Mouse (Mus musculus): ENCODE measurements at regions not wholly inside any gene's neighbourhood (a gene's known extent, or its start where the extent isn't known, plus 50 kb on each side); places are given as distances from the start of the nearest gene placed in this dataset.

DNA sequence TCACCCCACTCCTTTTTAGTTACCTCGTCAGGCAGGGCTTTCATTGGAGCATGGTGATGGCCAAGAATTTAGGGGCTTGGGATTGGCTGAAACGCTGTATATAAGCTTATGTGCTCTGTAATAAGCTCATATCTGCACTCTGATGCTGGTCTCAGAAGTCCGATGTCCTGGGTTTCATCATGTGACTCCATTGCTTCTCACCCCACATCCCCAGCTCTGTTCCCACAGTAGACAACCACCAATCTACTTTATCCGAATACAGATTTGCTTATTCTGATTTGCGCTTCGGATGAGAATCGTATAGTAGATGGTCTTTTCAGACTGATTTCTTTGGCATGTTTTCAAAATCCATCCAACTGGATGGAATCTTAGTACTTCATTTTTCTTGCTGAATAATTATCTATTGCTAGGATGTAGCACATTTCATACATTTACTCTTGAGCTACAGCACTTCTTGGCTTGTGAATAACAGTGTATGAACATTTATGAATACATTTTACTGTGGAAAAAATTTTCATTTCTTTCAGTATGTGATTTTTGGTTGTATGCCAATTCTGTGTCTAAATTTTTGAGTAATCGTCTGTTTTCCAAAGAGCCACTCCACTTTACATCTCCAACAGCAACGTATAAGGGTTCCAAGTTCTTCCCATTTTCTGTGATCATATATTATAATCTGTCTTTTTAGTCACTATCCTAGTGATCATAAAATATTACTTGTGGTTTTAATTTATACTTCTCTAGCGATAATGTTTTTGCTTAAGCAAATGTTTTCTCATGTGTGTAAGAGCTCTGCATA lies 185.7 kb downstream of the Hace1 start:
- Histone ChIP-seq H3K4me3 (no peak overlapping the region), H3K9ac (no peak overlapping the region), H3K36me3 (no peaks in the 10 kb centered on the region), H3K4me2 (replicated peaks) (no peak overlapping the region), H3K9me3 (no peaks in the 10 kb centered on the region), H3K4me1 (no peaks in the 10 kb centered on the region), H3K27ac (no peak overlapping the region), H3K27me3 (no peaks in the 10 kb centered on the region)
- 86% methylated on average over 10 of the region's 10 CpGs for WGBS
- no peak for ATAC-seq (ENCODE audit: insufficient number of reproducible peaks, insufficient read depth, low FRiP score, low TSS enrichment)

DNA sequence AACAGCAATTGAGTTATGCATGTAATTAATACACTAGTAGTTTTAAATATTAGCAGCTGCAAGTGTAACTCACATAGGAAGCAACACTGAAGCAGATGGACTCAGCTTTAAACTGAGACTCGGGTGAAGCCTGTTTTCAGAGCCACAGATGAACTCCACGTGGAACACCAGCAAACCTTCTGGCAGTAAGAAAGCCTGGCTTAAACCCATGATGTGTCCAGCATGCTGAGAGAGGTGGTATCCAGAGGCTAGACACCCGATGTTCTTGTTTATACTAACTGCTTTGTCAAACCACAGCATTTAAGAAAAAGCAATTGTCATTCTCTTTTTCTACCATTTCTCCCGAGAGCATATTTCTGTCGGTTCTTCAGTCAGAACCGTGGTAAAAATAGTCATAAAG lies 202.1 kb downstream of the Hace1 start:
- H3K4me1 ChIP-seq = peaks cover 11% of the 10 kb centered on the region
- H3K27ac ChIP-seq = no peak overlapping the region
- no peaks in the 10 kb centered on the region for H3K36me3 ChIP-seq
- H3K27me3 ChIP-seq = no peaks in the 10 kb centered on the region
- 19% methylated on average over 6 of the region's 6 CpGs for WGBS
- H3K4me3 ChIP-seq = no peak overlapping the region
- H3K9ac ChIP-seq = no peak overlapping the region
- no peak for ATAC-seq (ENCODE audit: insufficient number of reproducible peaks, insufficient read depth, low FRiP score, low TSS enrichment)
- H3K9me3 ChIP-seq = no peaks in the 10 kb centered on the region
- H3K4me2 ChIP-seq (replicated peaks) = no peak overlapping the region

DNA sequence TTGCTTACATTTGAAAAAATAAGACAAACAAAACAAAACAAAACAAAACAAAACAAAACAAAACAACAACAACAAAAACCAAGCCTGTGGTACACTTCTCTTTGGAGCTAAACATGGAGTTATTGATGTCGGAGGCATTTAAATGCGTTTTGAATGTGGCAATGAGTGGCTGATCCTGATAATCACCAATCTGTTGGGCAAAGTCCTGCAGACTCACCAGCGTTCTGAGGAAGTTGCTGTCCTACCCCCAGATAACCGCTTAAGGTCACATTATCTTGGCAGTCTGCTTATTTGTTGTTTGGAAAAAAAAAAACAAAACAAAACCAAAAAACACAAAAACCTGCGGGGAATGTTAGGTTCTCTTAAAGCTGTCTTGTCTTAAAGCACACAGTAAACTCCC lies 205.4 kb downstream of the Hace1 start:
- 16% methylated on average over 5 of the region's 5 CpGs for WGBS
- Histone ChIP-seq H3K27ac (no peak overlapping the region), H3K9ac (no peak overlapping the region), H3K4me3 (no peak overlapping the region), H3K4me1 (peaks cover 11% of the 10 kb centered on the region), H3K27me3 (no peaks in the 10 kb centered on the region), H3K36me3 (no peaks in the 10 kb centered on the region), H3K9me3 (no peaks in the 10 kb centered on the region), H3K4me2 (replicated peaks) (no peak overlapping the region)
- no peak for ATAC-seq (ENCODE audit: insufficient number of reproducible peaks, insufficient read depth, low FRiP score, low TSS enrichment)

GRCm38 (mm10) chr10:45783461-45784149 lies 206.0 kb downstream of the Hace1 start:
- no peaks in the 10 kb centered on the region for H3K27me3 ChIP-seq
- H3K36me3 ChIP-seq = no peaks in the 10 kb centered on the region
- H3K4me1 ChIP-seq = peaks cover 11% of the 10 kb centered on the region
- ATAC-seq (ENCODE audit: insufficient number of reproducible peaks, insufficient read depth, low FRiP score, low TSS enrichment) = no peak
- WGBS = 10% methylated on average over 11 of the region's 11 CpGs
- H3K9me3 ChIP-seq = no peaks in the 10 kb centered on the region
- no peak overlapping the region for H3K4me3 ChIP-seq
- H3K4me2 ChIP-seq (replicated peaks) = no peak overlapping the region
- no peak overlapping the region for H3K9ac ChIP-seq
- no peak overlapping the region for H3K27ac ChIP-seq

DNA sequence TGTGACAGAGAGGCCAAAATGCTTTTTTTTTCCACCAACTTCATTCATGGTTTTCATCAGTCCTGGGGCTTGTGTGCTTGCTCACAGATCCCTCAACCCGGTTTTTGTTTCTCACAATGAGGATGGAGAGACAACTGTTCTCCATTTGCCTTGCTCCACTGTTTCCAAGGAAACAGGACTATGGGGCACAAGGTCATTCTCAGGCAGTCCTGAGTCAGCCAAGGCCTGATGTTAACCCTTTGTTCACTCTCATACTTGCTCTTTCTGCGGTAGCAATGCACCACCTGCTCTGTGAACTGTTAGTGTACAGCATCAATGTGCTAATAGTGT lies 206.5 kb downstream of the Hace1 start:
- H3K4me2 ChIP-seq (replicated peaks) = no peak overlapping the region
- WGBS = 3% methylated on average over 2 of the region's 2 CpGs
- no peak overlapping the region for H3K27ac ChIP-seq
- peaks cover 11% of the 10 kb centered on the region for H3K4me1 ChIP-seq
- H3K36me3 ChIP-seq = no peaks in the 10 kb centered on the region
- no peaks in the 10 kb centered on the region for H3K9me3 ChIP-seq
- H3K27me3 ChIP-seq = no peaks in the 10 kb centered on the region
- H3K4me3 ChIP-seq = no peak overlapping the region
- H3K9ac ChIP-seq = no peak overlapping the region
- ATAC-seq (ENCODE audit: insufficient number of reproducible peaks, insufficient read depth, low FRiP score, low TSS enrichment) = no peak

GRCm38 (mm10) chr10:45784575-45784974 lies 206.9 kb downstream of the Hace1 start:
- WGBS = 66% methylated on average over 4 of the region's 4 CpGs
- no peak for ATAC-seq (ENCODE audit: insufficient number of reproducible peaks, insufficient read depth, low FRiP score, low TSS enrichment)
- no peaks in the 10 kb centered on the region for H3K36me3 ChIP-seq

DNA sequence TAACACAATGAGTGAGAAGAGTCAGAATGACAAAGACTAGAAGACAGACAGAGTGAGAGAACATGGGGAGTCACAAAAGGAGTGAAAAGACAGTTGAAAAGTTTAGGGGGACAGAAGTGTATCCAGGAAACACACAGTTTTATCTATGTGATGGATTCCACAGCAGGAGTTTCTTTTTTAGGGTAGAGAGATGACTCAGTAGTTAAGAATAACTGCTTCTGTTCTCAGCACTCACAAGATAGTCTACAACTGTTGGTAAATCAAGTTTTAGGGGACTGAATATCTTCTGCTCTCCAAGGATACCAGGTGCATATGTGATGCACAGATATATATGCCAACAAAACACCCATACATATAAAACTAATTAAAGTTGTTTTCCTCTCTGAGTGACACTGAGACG lies 210.7 kb downstream of the Hace1 start:
- H3K9me3 ChIP-seq = no peaks in the 10 kb centered on the region
- no peak for ATAC-seq (ENCODE audit: insufficient number of reproducible peaks, insufficient read depth, low FRiP score, low TSS enrichment)
- H3K4me3 ChIP-seq = no peak overlapping the region
- WGBS = 72% methylated on average over 1 of the region's 1 CpGs
- no peak overlapping the region for H3K27ac ChIP-seq
- no peaks in the 10 kb centered on the region for H3K27me3 ChIP-seq
- H3K36me3 ChIP-seq = no peaks in the 10 kb centered on the region
- H3K4me1 ChIP-seq = peaks cover 11% of the 10 kb centered on the region
- H3K4me2 ChIP-seq (replicated peaks) = no peak overlapping the region
- no peak overlapping the region for H3K9ac ChIP-seq

More at GRCm38 (mm10) chr10:45784575-45784974, 206.9 kb downstream of the Hace1 start:
- Histone ChIP-seq H3K27ac (no peak overlapping the region), H3K4me2 (replicated peaks) (no peak overlapping the region), H3K4me1 (peaks cover 11% of the 10 kb centered on the region), H3K9ac (no peak overlapping the region), H3K27me3 (no peaks in the 10 kb centered on the region), H3K9me3 (no peaks in the 10 kb centered on the region), H3K4me3 (no peak overlapping the region)

DNA sequence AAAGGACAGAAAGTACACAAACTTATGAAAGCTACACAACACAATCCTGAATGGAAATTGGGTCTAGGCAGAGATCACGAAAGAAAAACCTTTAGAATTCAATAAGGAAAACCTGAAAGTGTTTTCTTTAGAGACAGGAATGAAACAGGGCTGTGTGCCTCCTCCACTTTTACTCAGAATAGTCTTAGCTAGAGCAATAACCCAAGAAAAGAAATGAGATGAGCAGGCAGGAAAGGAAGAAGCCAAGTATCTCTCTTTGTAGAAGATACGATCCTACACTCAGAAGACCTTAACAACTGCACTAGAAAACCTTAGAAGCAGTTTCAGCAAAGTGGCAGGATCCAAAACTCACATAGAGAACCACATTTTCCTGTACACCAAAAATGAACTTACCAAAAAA lies 218.0 kb downstream of the Hace1 start:
- ATAC-seq (ENCODE audit: insufficient number of reproducible peaks, insufficient read depth, low FRiP score, low TSS enrichment) = no peak
- Histone ChIP-seq H3K4me1 (no peaks in the 10 kb centered on the region), H3K9me3 (no peaks in the 10 kb centered on the region), H3K27me3 (no peaks in the 10 kb centered on the region), H3K4me2 (replicated peaks) (no peak overlapping the region), H3K36me3 (no peaks in the 10 kb centered on the region), H3K4me3 (no peak overlapping the region), H3K27ac (no peak overlapping the region), H3K9ac (no peak overlapping the region)
- 89% methylated on average over 2 of the region's 2 CpGs for WGBS

GRCm38 (mm10) chr10:45800070-45800851 lies 222.6 kb downstream of the Hace1 start:
- no peaks in the 10 kb centered on the region for H3K27me3 ChIP-seq
- no peak overlapping the region for H3K4me2 ChIP-seq (replicated peaks)
- no peak overlapping the region for H3K9ac ChIP-seq
- no peak overlapping the region for H3K4me3 ChIP-seq
- H3K9me3 ChIP-seq = no peaks in the 10 kb centered on the region
- no peaks in the 10 kb centered on the region for H3K4me1 ChIP-seq
- no peaks in the 10 kb centered on the region for H3K36me3 ChIP-seq
- no peak overlapping the region for H3K27ac ChIP-seq
- ATAC-seq (ENCODE audit: insufficient number of reproducible peaks, insufficient read depth, low FRiP score, low TSS enrichment) = no peak
- WGBS = 43% methylated on average over 12 of the region's 12 CpGs

DNA sequence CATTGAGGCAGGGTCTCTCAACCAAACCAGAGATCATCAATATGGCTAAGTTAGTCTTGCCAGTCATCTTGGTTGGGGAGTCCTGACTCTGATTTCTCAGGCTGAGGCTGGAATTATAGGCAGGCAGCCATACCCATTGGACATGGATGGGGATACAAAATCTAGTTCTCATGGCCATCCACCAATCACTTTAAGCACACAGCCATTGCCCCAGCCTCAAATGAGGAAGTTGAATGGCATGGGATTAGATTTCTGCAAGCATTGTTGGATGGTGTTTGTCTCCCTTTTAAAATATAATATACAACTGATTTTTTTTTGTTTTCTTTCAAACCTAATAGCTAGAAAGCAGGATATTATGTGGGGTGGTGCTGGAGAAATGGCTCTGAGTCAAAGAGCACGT lies 223.8 kb downstream of the Hace1 start:
- H3K4me2 ChIP-seq (replicated peaks) = no peak overlapping the region
- no peak for ATAC-seq (ENCODE audit: insufficient number of reproducible peaks, insufficient read depth, low FRiP score, low TSS enrichment)
- WGBS = 77% methylated on average over 1 of the region's 1 CpGs
- H3K27ac ChIP-seq = no peak overlapping the region
- H3K9me3 ChIP-seq = no peaks in the 10 kb centered on the region
- H3K4me3 ChIP-seq = no peak overlapping the region
- H3K36me3 ChIP-seq = no peaks in the 10 kb centered on the region
- no peaks in the 10 kb centered on the region for H3K4me1 ChIP-seq
- H3K9ac ChIP-seq = no peak overlapping the region
- H3K27me3 ChIP-seq = no peaks in the 10 kb centered on the region

- H3K36me3 ChIP-seq = no peaks in the 10 kb centered on the region
- peak; percentile 35; the same call in 1 of the 2 replicates for ATAC-seq (ENCODE audit: insufficient number of reproducible peaks, insufficient read depth, low FRiP score, low TSS enrichment)
- no peak overlapping the region for H3K9ac ChIP-seq
- H3K27me3 ChIP-seq = no peaks in the 10 kb centered on the region
- H3K4me1 ChIP-seq = peaks cover 14% of the 10 kb centered on the region; the same call in 1 of the 2 replicates
- peak overlapping the region; percentile 51 for H3K27ac ChIP-seq
- peak overlapping the region; percentile 41 for H3K4me2 ChIP-seq (replicated peaks)
- 16% methylated on average over 18 of the region's 18 CpGs for WGBS
- no peaks in the 10 kb centered on the region for H3K9me3 ChIP-seq
- no peak overlapping the region for H3K4me3 ChIP-seq
Measured at GRCm38 (mm10) chr10:45806984-45807827, 229.6 kb downstream of the Hace1 start.

All from embryonic facial prominence, embryonic 12.5 days (tissue).